Mouse (Mus musculus) cerebellum, postnatal 10 days (tissue): ENCODE results near the gene Eddm3b.
A peak's percentile ranks its signal among the peaks of the same experiment; 100 is the strongest.

ENCODE experiments used
- DNase-seq, 2 experiments: peaks; one replicate each; pipeline ENCODE4 v3.0.0; 2021; ENCODE audit warnings: mixed read lengths in 2 of 2

Gene Eddm3b

GRCm38 (mm10) chr14:51113916-51114560, at the start of gene Eddm3b:
TSS of gene Eddm3b (plus strand) at chr14:51114426.
- DNase-seq = no peak

- no peak for DNase-seq
Measured at GRCm38 (mm10) chr14:51068956-51069355, 45.3 kb upstream of the Eddm3b start.

GRCm38 (mm10) chr14:51069617-51070016, 44.6 kb upstream of the Eddm3b start:
- peak; percentile 58 to 65 for DNase-seq

GRCm38 (mm10) chr14:51074335-51074734, 39.9 kb upstream of the Eddm3b start, which contains the start of gene Olfr750:
TSS of gene Olfr750 (minus strand) at chr14:51074435.
- DNase-seq = no peak

- DNase-seq = no peak
Measured at GRCm38 (mm10) chr14:51079180-51079579, 35.0 kb upstream of the Eddm3b start.

GRCm38 (mm10) chr14:51081035-51081434, 33.2 kb upstream of the Eddm3b start:
- DNase-seq = no peak

GRCm38 (mm10) chr14:51082599-51083581, 31.3 kb upstream of the Eddm3b start:
- DNase-seq = peak; percentile 66 to 68

GRCm38 (mm10) chr14:51083805-51084204, 30.4 kb upstream of the Eddm3b start:
- DNase-seq = no peak

GRCm38 (mm10) chr14:51085086-51085485, 29.1 kb upstream of the Eddm3b start:
- DNase-seq = no peak

- no peak for DNase-seq
Measured at GRCm38 (mm10) chr14:51085911-51086310, 28.3 kb upstream of the Eddm3b start.

GRCm38 (mm10) chr14:51087762-51088161, 26.5 kb upstream of the Eddm3b start:
- DNase-seq = no peak

GRCm38 (mm10) chr14:51088166-51088969, 25.9 kb upstream of the Eddm3b start:
- DNase-seq = peak; percentile 89 to 90

GRCm38 (mm10) chr14:51088970-51089673, 25.1 kb upstream of the Eddm3b start:
- peak; percentile 97 to 98 for DNase-seq

GRCm38 (mm10) chr14:51089674-51090076, 24.6 kb upstream of the Eddm3b start:
- no peak for DNase-seq

GRCm38 (mm10) chr14:51090077-51090781, 24.0 kb upstream of the Eddm3b start:
- DNase-seq = peak; percentile 87 to 91

GRCm38 (mm10) chr14:51090921-51091900, 23.0 kb upstream of the Eddm3b start, which contains the start of the genes Rnase4 and Ang:
TSS of gene Rnase4 (plus strand) at chr14:51091077.
TSS of gene Ang (plus strand) at chr14:51091150.
- peak; percentile 67 to 68 for DNase-seq

- DNase-seq = no peak
Measured at GRCm38 (mm10) chr14:51092073-51092620, 22.1 kb upstream of the Eddm3b start.

- DNase-seq = no peak
Measured at GRCm38 (mm10) chr14:51093496-51093895, 20.7 kb upstream of the Eddm3b start.

- peak in 1 of 2 experiments; percentile 28 for DNase-seq
Measured at GRCm38 (mm10) chr14:51094096-51094875, 19.9 kb upstream of the Eddm3b start.
